Mouse (Mus musculus) myocyte (in vitro differentiated cells): ENCODE results near the gene Olfr237-ps1.

Source experiments
- CEBPB ChIP-seq: IDR thresholded peaks from 2 replicates; pipeline ENCODE4 v1.6.1; 2011; ENCODE audit warnings: mild to moderate bottlenecking, moderate library complexity; ENCODE audit not compliant: poor library complexity, insufficient read depth, severe bottlenecking
- E2F4 ChIP-seq: IDR thresholded peaks from one replicate; pipeline ENCODE4 v1.6.1; 2011; ENCODE audit warnings: mild to moderate bottlenecking, control low read depth, moderate library complexity; ENCODE audit not compliant: insufficient read depth
- MAX ChIP-seq: IDR thresholded peaks from one replicate; pipeline ENCODE4 v1.6.1; 2011; ENCODE audit warnings: low read depth, mild to moderate bottlenecking, control low read depth
- MYOD1 ChIP-seq, 3 experiments: IDR thresholded peaks; one replicate each; pipeline ENCODE4 v1.6.1; 2011; ENCODE audit warnings: control low read depth in 2 of 3, low read depth in 2 of 3, mild to moderate bottlenecking in 2 of 3, moderate library complexity in 1 of 3; ENCODE audit not compliant: insufficient read length in 2 of 3, control insufficient read depth in 1 of 3
- POLR2A ChIP-seq: IDR thresholded peaks from one replicate; pipeline ENCODE4 v1.6.1; 2011; ENCODE audit warnings: low read depth, mild to moderate bottlenecking, control low read depth, moderate library complexity; ENCODE audit not compliant: insufficient read length
- POLR2AphosphoS2 ChIP-seq: IDR thresholded peaks from one replicate; pipeline ENCODE4 v1.6.1; 2011; ENCODE audit warnings: low read depth, control low read depth; ENCODE audit not compliant: insufficient read length
- TCF12 ChIP-seq: IDR thresholded peaks from one replicate; pipeline ENCODE4 v1.6.1; 2011; ENCODE audit warnings: mild to moderate bottlenecking, control low read depth; ENCODE audit not compliant: poor library complexity, insufficient read depth, severe bottlenecking
- USF1 ChIP-seq: IDR thresholded peaks from one replicate; pipeline ENCODE4 v1.6.1; 2011; ENCODE audit warnings: low read depth, mild to moderate bottlenecking, control low read depth, moderate library complexity

DNA sequence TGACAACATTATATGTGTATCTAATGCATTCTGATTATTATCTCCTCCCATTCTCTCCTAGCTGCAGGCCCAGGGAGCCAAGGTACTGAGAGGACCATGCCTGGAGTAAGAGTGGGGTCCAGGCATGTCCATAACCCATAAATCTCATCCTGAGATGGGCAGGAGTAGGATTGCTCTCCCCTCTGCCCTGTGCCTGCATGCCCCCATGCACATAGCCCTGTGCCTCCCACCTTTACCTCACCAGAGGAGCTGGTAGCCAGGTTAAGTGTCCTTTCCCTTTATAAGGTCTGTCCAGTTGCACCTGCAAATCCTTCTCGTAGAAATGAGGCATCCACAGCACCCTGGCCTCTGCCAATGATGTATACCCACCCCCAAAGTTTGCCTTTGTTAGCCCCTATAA is 31.8 kb downstream of the Olfr237-ps1 start:
- TF ChIP-seq MAX: no peak
- TF ChIP-seq TCF12: no peak
- TF ChIP-seq E2F4: no peak
- TF ChIP-seq POLR2A: no peak
- no peak for TF ChIP-seq POLR2AphosphoS2
- TF ChIP-seq USF1: no peak
- TF ChIP-seq MYOD1 (IDR thresholded peaks at IDR 0.05; ENCODE audit: control insufficient read depth in 1 of 3, insufficient read length in 2 of 3, low read depth in 2 of 3): no peak
- no peak for TF ChIP-seq CEBPB
